Mouse (Mus musculus): ENCODE measurements around the gene Klf13.

GRCm38 (mm10) chr7:63857771-63858417 lies 80.8 kb downstream of the Klf13 start:
- TF ChIP-seq POLR2A (IDR thresholded peaks at IDR 0.05; ENCODE audit: borderline replicate concordance, control insufficient read depth, low read depth, low read length) (no peak), CTCF (IDR thresholded peaks at IDR 0.05; ENCODE audit: control insufficient read depth, insufficient read depth, low read length) (no peak)
